Mouse (Mus musculus): ENCODE measurements around the gene Dnah6. TPM values are rescaled to one million over a fixed set of nuclear protein-coding genes. Genes with fewer than 3 reads are reported as not detected.

The Dnah6 gene
- polyA plus RNA-seq, 1 experiment from 2014 or later = 0.08 TPM

DNA sequence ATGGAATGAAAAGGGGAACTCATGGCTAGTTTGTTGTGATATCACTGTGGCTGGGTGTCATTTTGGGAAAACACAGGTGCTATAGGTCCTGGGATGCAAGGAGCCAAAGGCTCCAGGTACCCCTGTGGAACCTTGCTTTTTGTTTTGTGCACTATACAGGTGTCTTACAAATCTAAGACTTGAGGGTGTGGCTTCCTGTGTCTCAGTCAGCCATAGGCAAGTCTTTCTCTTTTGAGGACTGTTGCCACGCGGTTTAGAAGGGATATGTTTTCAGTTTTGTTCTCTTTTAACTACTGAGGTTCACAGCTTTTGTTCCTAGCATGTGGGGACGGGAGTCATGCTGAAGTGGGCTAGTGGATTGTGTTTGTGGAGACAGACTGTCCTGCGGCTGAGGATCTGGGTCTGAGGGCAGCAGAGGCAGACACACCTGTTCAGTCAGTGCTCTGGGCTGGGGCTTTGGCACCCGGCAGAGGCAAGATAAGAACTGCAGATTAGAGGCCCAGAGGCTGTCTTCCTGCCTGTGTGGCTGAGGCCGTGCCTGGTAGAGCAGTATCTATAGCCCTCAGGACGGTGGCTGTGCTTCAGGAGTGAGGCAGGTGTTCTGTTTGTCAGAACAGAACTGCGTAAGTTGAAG is 228.3 kb downstream of the Dnah6 start:
- H3K27ac ChIP-seq (replicated peaks) = no peak overlapping the region
- H3K4me1 ChIP-seq = peaks cover 6% of the 10 kb centered on the region
- H3K9ac ChIP-seq = no peak overlapping the region
- ATAC-seq (ENCODE audit: extremely low read depth, insufficient number of reproducible peaks, low FRiP score, low TSS enrichment) = no peak
- H3K4me2 ChIP-seq = no peak overlapping the region
- no peaks in the 10 kb centered on the region for H3K36me3 ChIP-seq
- H3K27me3 ChIP-seq (replicated peaks) = no peaks in the 10 kb centered on the region
- no peaks in the 10 kb centered on the region for H3K9me3 ChIP-seq
- 40% methylated on average over 8 of the region's 8 CpGs for WGBS
- no peak overlapping the region for H3K4me3 ChIP-seq

DNA sequence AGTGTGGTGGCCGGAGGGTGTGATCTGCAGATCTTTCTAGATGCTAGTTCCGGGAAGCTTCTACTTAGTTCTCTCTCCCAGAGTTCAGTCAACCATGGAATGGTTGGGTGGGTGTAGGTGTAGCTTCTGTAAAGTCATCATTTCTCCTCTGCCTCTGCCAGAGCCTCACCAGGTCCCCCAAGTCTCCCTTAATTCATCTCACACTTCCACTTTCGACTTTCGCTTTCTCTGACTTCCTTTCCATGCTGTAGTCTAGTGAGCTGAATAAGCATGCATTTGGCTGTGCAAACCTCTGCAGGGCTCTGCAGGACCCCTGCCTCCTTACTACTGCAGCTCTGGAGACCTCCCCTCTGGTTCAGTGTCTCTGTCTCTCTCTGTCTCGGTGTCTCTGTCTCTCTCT is 231.2 kb downstream of the Dnah6 start:
- no peak for ATAC-seq (ENCODE audit: extremely low read depth, insufficient number of reproducible peaks, low FRiP score, low TSS enrichment)
- H3K4me1 ChIP-seq = peaks cover 6% of the 10 kb centered on the region
- no peak overlapping the region for H3K27ac ChIP-seq (replicated peaks)
- no peak overlapping the region for H3K4me2 ChIP-seq
- H3K9ac ChIP-seq = no peak overlapping the region
- no peaks in the 10 kb centered on the region for H3K9me3 ChIP-seq
- 75% methylated on average over 5 of the region's 5 CpGs for WGBS
- no peak overlapping the region for H3K4me3 ChIP-seq
- no peaks in the 10 kb centered on the region for H3K27me3 ChIP-seq (replicated peaks)
- H3K36me3 ChIP-seq = no peaks in the 10 kb centered on the region

DNA sequence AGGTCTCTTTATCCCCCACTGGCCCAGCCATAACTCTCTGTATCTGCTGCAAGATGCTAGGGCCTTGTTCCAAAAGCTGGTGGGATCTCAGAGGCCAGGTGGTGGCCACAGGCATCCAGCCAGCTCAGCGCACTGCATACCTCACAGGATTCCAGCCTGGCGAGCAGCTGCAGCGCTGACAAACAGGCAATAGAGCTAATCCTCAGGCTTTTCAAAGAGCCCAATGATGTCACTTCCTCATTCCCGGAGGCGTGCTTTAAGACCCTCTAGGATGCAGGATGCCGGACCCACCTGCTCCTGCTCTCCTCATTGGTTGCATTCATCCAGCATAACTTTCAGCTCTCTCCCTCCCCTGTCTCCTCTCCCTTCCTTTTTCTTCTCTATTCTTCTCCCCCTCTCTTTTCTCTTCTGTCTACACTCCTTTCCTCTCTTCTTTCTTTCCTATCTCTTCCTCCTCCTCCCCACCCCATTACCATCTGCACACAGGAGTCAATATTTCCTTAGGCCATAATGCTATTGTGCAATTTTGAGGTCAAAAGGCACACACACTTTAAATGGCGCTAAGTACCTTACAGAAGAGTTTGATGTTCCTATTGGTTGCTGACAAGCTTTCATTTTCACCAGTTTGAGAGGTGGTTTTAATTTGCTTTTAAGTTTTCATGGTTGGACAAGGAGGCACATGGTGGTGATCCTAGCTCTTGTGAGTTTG is 232.3 kb downstream of the Dnah6 start:
- Histone ChIP-seq H3K4me3 (no peak overlapping the region), H3K4me1 (peaks cover 6% of the 10 kb centered on the region), H3K4me2 (no peak overlapping the region), H3K36me3 (no peaks in the 10 kb centered on the region), H3K9ac (no peak overlapping the region), H3K27me3 (replicated peaks) (no peaks in the 10 kb centered on the region), H3K27ac (replicated peaks) (no peak overlapping the region), H3K9me3 (no peaks in the 10 kb centered on the region)
- ATAC-seq (ENCODE audit: extremely low read depth, insufficient number of reproducible peaks, low FRiP score, low TSS enrichment) = no peak
- 25% methylated on average over 7 of the region's 7 CpGs for WGBS

DNA sequence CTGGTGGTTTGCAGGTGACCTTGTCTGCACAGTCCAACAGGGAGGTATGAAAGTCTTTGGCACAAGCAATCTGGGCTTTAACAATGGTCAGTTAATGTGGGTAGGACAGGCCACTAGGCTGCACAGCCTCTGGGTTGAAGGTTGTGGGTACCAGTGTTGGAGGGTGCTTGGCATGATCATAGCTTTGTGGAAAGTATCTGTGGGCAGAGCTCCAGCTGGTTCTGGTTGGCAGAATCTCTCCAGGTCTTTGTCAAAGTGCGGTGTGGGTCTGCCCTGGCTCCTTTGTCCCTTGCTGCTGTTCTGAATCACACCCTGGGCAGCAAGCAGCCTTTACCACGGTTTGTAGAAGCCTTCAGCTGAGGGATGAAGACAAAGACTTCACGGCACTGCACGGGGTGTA is 238.9 kb downstream of the Dnah6 start:
- H3K4me2 ChIP-seq = no peak overlapping the region
- H3K36me3 ChIP-seq = no peaks in the 10 kb centered on the region
- no peak for ATAC-seq (ENCODE audit: extremely low read depth, insufficient number of reproducible peaks, low FRiP score, low TSS enrichment)
- H3K4me3 ChIP-seq = no peak overlapping the region
- no peak overlapping the region for H3K27ac ChIP-seq (replicated peaks)
- H3K27me3 ChIP-seq (replicated peaks) = no peaks in the 10 kb centered on the region
- WGBS = 81% methylated on average over 4 of the region's 4 CpGs
- H3K4me1 ChIP-seq = peaks cover 18% of the 10 kb centered on the region
- H3K9ac ChIP-seq = no peak overlapping the region
- no peaks in the 10 kb centered on the region for H3K9me3 ChIP-seq

DNA sequence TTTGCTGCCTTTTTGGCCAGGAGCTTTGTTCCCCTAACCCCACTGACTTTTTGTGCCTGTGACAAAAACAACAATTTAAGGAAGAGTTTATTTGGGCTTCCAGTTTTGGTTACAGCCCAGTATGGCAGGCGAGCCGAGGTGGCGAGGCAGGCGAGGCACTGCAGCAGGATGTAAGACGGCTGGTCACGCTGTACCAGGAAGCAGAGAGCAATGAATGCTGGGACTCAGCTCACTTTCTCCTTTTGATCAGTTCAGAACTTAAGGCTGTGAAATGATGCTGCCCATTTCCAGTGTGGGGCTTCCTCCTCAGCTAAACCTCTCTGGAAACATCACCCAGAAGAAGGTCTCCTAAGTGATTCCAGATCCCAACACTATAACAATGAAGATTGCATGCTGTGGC is 239.6 kb downstream of the Dnah6 start:
- H3K27me3 ChIP-seq (replicated peaks) = no peaks in the 10 kb centered on the region
- ATAC-seq (ENCODE audit: extremely low read depth, insufficient number of reproducible peaks, low FRiP score, low TSS enrichment) = no peak
- H3K9ac ChIP-seq = no peak overlapping the region
- H3K4me1 ChIP-seq = peaks cover 18% of the 10 kb centered on the region
- 46% methylated on average over 6 of the region's 6 CpGs for WGBS
- H3K9me3 ChIP-seq = no peaks in the 10 kb centered on the region
- H3K36me3 ChIP-seq = no peaks in the 10 kb centered on the region
- H3K27ac ChIP-seq (replicated peaks) = peak overlapping the region; percentile 66; the same call in 1 of the 2 replicates
- no peak overlapping the region for H3K4me3 ChIP-seq
- H3K4me2 ChIP-seq = 0 out of 2 replicates have a peak overlapping the region, but pooled peaks have one; percentile 20

DNA sequence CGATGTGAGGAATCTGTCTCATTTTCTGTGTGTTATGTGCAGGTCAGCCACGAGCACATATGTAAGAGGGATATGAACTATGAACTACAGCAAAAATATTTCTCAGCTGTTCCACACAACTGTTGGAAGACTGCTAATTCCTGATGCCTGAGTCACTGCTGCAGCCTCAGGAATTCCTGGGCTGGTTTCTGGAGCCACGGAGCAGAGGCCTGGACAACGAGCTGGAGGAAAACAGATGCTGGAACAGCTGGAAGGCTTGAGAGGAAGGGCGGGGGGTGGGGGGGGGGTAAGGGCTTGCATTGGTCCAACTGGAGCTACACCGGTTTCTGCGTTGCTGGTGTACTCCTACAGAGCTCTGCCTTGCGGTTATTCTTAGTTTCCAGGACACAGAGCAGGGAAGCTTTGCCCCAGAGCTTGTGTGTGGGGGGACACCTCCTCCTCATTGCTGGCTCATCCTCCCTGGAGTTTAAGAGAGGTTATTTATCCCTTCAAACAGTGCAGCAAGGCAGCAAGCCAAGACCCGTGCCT is 240.3 kb downstream of the Dnah6 start:
- Histone ChIP-seq H3K9me3 (no peaks in the 10 kb centered on the region), H3K4me3 (no peak overlapping the region), H3K4me1 (peaks cover 18% of the 10 kb centered on the region), H3K36me3 (no peaks in the 10 kb centered on the region), H3K27ac (replicated peaks) (peak overlapping the region; percentile 66), H3K27me3 (replicated peaks) (no peaks in the 10 kb centered on the region), H3K4me2 (peak overlapping the region; percentile 20; the same call in 1 of the 2 replicates), H3K9ac (peak overlapping the region; percentile 52; the same call in 1 of the 2 replicates)
- 26% methylated on average over 9 of the region's 9 CpGs for WGBS
- peak; percentile 51; the same call in 1 of the 2 replicates for ATAC-seq (ENCODE audit: extremely low read depth, insufficient number of reproducible peaks, low FRiP score, low TSS enrichment)

DNA sequence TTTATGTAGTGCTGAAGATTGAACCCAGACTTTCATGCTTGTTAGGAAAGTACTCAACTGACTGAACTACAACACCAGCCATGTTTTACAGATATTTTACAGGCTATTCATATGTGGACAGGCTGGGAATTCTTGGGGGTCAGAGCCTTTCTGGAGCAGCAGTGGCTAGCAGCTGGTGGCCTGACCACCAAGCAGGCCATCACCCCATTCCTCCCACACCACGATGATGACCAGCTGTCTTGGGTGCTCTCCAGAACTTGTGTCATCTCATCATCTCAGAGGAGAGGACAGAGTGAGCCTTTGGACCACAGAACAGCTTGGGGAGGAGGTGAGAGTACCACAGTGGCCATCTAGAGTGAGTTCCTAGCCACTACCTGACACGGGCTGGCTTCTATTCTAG is 244.6 kb downstream of the Dnah6 start:
- no peak overlapping the region for H3K4me2 ChIP-seq
- 64% methylated on average over 2 of the region's 2 CpGs for WGBS
- no peak for ATAC-seq (ENCODE audit: extremely low read depth, insufficient number of reproducible peaks, low FRiP score, low TSS enrichment)
- H3K9me3 ChIP-seq = no peaks in the 10 kb centered on the region
- H3K4me1 ChIP-seq = peaks cover 17% of the 10 kb centered on the region
- no peaks in the 10 kb centered on the region for H3K27me3 ChIP-seq (replicated peaks)
- H3K4me3 ChIP-seq = no peak overlapping the region
- H3K9ac ChIP-seq = no peak overlapping the region
- no peak overlapping the region for H3K27ac ChIP-seq (replicated peaks)
- H3K36me3 ChIP-seq = no peaks in the 10 kb centered on the region

DNA sequence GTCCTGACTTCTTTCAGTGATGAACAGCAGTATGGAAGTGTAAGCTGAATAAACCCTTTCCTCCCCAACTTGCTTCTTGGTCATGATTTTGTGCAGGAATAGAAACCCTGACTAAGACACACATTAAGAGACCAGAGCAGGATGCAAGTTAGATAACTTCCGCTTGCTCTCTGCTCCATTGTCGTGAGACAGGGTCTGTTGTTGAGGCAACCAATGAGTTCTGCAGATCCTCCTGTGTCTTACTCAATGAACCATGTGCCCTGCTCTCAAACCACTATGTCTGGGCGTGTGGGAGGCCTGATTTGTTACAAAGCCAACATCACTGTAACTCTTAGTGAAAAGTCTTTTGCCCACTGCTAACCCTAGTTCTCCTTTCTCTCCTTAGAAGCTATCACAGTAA is 250.4 kb downstream of the Dnah6 start:
- H3K27ac ChIP-seq (replicated peaks) = no peak overlapping the region
- 51% methylated on average over 3 of the region's 3 CpGs for WGBS
- H3K4me2 ChIP-seq = no peak overlapping the region
- H3K9ac ChIP-seq = no peak overlapping the region
- no peaks in the 10 kb centered on the region for H3K9me3 ChIP-seq
- no peaks in the 10 kb centered on the region for H3K4me1 ChIP-seq
- H3K4me3 ChIP-seq = no peak overlapping the region
- H3K36me3 ChIP-seq = no peaks in the 10 kb centered on the region
- no peak for ATAC-seq (ENCODE audit: extremely low read depth, insufficient number of reproducible peaks, low FRiP score, low TSS enrichment)
- no peaks in the 10 kb centered on the region for H3K27me3 ChIP-seq (replicated peaks)

DNA sequence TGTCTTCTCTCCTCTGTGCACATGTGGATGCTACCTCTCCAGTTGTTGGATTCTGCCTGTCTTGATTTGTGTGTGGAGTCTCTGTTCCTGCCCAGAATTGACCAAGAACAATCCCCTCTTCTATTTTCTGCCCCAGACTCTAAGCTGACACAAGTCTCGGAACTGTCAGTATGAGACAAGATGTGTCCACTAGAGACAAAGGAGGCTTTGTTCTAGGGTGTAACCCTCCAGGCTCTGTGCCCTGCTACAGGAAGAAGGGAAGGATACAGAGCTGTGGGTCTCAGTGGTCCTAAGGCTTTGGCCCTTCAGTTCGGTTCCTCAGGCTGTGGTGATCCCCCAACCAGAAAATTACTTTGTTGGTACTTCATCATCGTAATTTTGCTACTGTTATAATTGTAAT is 251.7 kb downstream of the Dnah6 start:
- no peaks in the 10 kb centered on the region for H3K27me3 ChIP-seq (replicated peaks)
- H3K9me3 ChIP-seq = no peaks in the 10 kb centered on the region
- H3K4me3 ChIP-seq = no peak overlapping the region
- no peak overlapping the region for H3K4me2 ChIP-seq
- ATAC-seq (ENCODE audit: extremely low read depth, insufficient number of reproducible peaks, low FRiP score, low TSS enrichment) = no peak
- H3K9ac ChIP-seq = no peak overlapping the region
- 69% methylated on average over 3 of the region's 3 CpGs for WGBS
- H3K4me1 ChIP-seq = no peaks in the 10 kb centered on the region
- no peaks in the 10 kb centered on the region for H3K36me3 ChIP-seq
- H3K27ac ChIP-seq (replicated peaks) = no peak overlapping the region

Other genes starting within 250 kb of the Dnah6 start
- gene Suclg1, start 26.7 kb upstream of the Dnah6 start, polyA plus RNA-seq (2015; fragmentation: Nextera tagmentation; extraction: Ambion mirVana) = 250 and 271 TPM in 2 replicates
- not detected in 2 replicates for gene 4931417E11Rik, start 248.0 kb upstream of the Dnah6 start, polyA plus RNA-seq (2015; fragmentation: Nextera tagmentation; extraction: Ambion mirVana)

All from heart, embryonic 13.5 days (tissue).